Mouse (Mus musculus) layer of hippocampus, adult 18-20 months (tissue): Measurements from ENCODE around the gene Gpam. TPM values are rescaled to one million over a fixed set of nuclear protein-coding genes. Genes with fewer than 3 reads are reported as not detected.

ENCODE experiments used
- DNase-seq, 2 experiments: peaks; one replicate each; pipeline ENCODE4 v3.0.0; 2022; ENCODE audit warnings: low spot score in 2 of 2
- total RNA-seq, 2 experiments: library from RNA; stranded (reverse); gene quantifications; 2 replicates each; pipeline ENCODE4 v1.2.3; 2021

Gpam gene
- total RNA-seq, 2 experiments from 2014 or later: 42.5 to 43.4 TPM

GRCm38 (mm10) chr19:55139301-55139700, 12.3 kb upstream of the Gpam start:
- no peak for DNase-seq

GRCm38 (mm10) chr19:55138506-55138905, 11.5 kb upstream of the Gpam start:
- DNase-seq: no peak

DNA sequence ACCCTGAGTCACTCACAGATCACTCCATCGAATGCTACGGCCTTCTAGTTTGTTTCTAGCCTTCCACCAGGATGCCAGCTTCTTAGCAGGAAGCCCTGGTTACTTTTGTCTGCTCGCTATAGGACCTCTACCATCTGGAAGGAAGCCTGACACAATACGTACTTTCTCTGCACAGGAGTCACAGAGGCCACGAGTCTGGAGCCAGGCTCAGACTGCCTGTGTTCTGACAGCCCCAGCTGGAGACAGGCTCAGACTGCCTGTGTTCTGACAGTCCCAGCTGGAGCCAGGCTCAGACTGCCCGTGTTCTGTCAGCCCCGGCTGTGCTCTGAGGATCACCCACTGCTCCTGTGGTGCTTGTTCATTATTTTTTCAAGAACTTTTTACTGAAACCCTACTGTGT, 10.8 kb upstream of the Gpam start:
- DNase-seq: no peak

DNA sequence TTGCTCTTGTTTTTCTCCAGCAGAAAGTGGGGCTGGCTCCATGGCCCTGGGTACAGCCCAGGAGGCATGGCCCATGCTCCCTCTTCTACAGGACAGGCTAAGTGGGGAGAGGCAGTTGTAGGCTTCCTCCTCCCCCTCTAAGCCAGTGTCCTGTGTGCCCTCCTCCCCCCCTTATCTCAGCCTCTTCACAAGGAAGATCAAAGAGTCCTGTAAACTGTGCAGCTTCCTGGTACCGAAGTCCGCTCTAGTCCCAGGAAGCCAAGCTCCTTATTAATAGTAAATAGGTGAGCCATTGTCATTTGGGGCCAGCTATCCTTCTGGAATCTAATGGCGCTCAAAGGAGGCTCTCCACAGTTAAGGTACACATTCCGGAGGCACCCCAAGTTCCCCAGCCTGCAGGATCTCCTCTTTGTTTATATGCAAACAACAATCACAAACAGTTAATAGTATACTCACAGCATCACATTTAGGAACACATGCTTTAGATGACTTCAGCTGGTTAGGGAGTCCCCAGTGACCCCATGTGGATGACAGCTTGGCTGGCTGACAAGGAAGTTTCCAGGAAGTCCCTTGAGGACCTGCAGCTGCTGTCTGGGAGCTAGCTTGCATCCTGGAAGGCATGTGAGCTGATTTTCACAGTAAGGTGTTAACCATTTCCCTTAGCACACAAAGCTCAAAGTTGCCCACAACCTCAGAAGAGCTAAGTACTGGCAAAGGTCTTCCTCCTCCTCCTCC, 9.8 kb upstream of the Gpam start:
- no peak for DNase-seq

DNA sequence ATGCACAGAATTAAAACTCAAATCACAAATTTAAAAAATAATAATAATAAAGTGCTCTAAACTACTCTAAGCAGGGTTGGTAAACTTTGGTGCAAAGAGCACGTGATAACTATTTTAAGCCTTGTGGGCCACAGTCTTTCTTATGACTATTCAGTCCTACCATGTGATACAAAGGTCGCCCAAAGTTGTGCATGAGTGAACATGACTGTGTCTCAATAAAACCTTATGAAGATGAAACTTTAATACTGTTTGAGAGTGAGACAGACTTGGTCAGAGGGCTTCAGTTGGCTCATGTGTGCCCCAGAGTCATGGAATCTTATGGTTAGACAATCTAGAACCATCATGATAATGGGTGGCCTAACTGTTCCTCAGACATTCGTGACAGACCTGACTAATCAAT, 8.9 kb upstream of the Gpam start:
- no peak for DNase-seq

- DNase-seq: no peak
These were observed 7.5 kb upstream of the Gpam start for GRCm38 (mm10) chr19:55134521-55134920.

DNA sequence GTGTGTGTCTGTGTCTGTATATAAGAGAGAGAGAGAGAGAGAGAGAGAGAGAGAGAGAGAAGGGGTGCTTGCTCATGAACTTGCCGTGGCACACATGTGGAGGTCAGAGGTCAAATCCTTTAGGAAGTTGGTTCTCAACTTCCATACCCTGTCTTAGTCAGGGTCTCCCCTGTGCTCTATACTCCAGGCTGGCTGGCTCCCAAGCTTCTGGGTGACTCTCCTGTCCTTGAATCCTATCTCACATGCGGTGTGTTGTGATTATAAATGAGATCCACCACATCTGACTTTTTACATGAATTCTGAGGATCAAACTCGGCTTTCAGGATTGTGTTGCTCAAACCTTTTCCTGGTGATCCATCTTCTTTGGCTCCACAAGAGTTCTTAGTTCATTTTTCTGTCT, 5.4 kb upstream of the Gpam start:
- no peak for DNase-seq

- DNase-seq: no peak
These were observed 4.7 kb upstream of the Gpam start for GRCm38 (mm10) chr19:55131747-55132146.

GRCm38 (mm10) chr19:55128469-55128868, 1.4 kb upstream of the Gpam start:
- no peak for DNase-seq

- no peak for DNase-seq
These were observed 1.6 kb downstream of the Gpam start for GRCm38 (mm10) chr19:55125456-55125855.

DNA sequence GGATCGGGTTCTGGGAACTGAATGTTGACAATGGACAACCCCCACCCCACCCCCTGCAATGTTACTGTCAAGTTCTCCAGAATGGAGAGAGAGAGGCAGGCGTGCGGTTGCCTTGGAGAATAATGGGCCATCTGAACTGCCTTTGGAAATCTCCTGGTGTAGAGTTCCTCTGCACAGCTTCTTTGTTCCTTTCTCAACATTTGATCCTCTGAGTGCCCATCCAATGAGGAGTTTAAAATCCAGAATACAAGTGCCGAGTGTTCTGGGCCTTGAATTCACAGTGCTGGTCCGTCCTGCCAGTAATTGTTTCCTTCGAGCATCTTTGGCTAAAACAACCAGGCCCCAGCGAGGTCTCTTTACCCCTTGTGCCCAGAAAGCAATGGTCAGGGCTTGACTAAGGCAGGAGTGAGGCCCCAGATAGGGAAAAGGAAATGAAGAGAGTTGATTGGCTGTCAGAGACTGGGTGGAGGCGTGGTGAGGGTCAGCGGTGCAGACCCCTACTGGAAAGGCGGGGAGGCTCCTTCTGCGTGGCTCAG, 4.0 kb downstream of the Gpam start:
- DNase-seq: peak in 1 of 2 experiments; percentile 59

GRCm38 (mm10) chr19:55122351-55122980, 4.6 kb downstream of the Gpam start:
- peak in 1 of 2 experiments; percentile 33 for DNase-seq

DNA sequence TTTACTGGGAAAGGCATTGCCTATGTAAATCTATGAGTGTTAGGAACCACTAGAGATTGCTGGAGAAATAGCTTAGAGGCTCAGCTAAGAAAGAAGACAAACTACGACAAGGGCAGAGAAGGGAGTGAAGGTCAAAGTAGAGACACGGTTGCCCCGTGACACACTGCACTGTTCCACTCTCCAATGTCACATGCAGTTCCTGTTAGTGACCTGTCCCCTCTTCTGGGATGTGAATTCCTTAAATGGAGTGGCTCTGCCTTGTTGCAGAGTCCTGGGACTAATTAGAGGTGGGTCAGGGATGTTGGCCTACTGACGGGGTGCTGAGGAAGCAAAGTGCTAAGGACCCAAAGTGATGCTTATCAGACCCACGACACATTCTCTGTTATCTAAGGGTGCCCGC, 5.2 kb downstream of the Gpam start:
- no peak for DNase-seq

- DNase-seq: no peak
These were observed 6.4 kb downstream of the Gpam start for GRCm38 (mm10) chr19:55120518-55121244.

- DNase-seq: no peak
These were observed 7.5 kb downstream of the Gpam start for GRCm38 (mm10) chr19:55119541-55119940.

GRCm38 (mm10) chr19:55117991-55118390, 9.0 kb downstream of the Gpam start:
- no peak for DNase-seq

- no peak for DNase-seq
These were observed 9.8 kb downstream of the Gpam start for GRCm38 (mm10) chr19:55117059-55117815.

DNA sequence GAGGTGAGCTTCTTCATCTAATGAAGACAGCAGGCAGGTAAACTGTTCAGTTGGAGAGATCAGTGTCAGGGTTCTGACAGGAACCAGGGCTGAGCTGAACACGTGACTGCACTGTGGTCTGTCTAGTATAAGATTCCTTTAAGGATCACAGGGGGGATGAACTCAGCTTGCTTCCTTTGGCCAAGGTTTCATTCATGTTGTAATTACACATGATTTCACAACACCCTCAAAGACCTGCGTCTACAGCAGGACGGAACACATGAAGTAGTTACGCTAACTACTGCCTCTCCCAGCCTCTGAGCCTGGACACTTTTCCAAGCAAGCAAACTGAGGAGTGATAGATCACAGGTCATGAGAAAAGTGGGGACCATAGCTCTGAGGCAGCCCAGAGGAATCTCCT, 11.5 kb downstream of the Gpam start:
- no peak for DNase-seq

GRCm38 (mm10) chr19:55114825-55115395, 12.1 kb downstream of the Gpam start:
- DNase-seq: no peak

GRCm38 (mm10) chr19:55107896-55108295, 19.1 kb downstream of the Gpam start:
- DNase-seq: no peak

DNA sequence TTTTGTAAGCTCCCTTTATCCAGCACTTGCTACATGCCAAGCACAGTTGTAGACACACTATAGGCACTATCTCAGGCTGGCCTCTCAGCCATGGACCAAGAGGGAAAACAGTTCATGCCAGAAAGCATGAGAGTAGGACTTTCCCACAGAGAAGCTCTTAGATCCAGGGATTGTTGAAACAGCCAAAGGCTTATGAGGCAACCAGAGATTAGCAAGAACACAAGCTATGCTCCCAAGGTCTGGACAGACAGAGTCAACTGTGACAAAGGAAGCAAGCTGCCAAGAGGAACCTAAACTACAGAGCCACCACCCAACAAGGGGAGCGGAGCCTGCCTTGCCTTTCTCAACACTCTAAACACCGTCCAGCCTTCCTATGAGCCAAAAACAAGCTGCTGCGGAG, 21.1 kb downstream of the Gpam start:
- no peak for DNase-seq
